In the genomic region with DNA sequence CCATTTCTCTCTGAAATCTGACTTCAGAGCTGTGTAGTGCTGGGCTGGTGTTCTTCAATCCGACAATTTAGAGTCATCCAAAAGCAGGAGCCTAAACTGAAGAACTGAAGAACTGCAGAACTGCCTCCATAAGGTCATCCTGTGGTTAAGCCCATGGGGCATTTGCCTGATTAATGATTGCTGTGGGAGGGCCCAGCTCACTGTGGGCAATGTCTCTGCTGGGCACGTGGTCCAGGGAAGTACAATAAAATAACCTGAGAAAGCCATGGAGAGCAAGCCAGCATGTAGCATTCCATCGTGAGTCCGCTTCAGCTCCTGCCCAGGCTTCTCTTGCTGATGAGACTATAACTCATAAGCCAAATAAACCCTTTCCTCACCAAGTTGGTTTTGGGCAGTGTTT, we compare ENCODE assay signal across 24 mouse cellular contexts.
DNase-seq lines count a peak whose midpoint lies in the region; ATAC-seq and TF ChIP-seq lines count a peak whose summit lies in the region.
"Had no signal": no experiment of that assay in that cellular context is flagged by ENCODE, and none has a peak within 500 bp of the region (broad histone marks: within the 10 kb centered on the region; RNA-seq: fewer than 3 reads in every experiment).

No protein-coding gene starts in this region.

- H3K27me3 ChIP-seq in lung, embryonic 15.5 days = no peaks in the 10 kb centered on the region
- H3K27me3 ChIP-seq: embryonic facial prominence, embryonic 12.5 days; heart, embryonic 15.5 days; limb, embryonic 13.5 days; liver, embryonic 15.5 days had no signal

- no peak overlapping the region for H3K4me2 ChIP-seq in lung, embryonic 15.5 days
- H3K4me2 ChIP-seq: embryonic facial prominence, embryonic 12.5 days; heart, embryonic 15.5 days; hindbrain, embryonic 14.5 days; limb, embryonic 13.5 days; liver, embryonic 15.5 days had no signal

- no peak for ATAC-seq in lung, embryonic 15.5 days (ENCODE audit: borderline replicate concordance, extremely low read depth, low FRiP score, low TSS enrichment)
- ATAC-seq: CD4-positive, CD25-positive, alpha-beta regulatory T cell, adult 4 months; forebrain, postnatal 0 days; inflammation-experienced regulatory T-cells, adult 6 months had no signal

- intact Hi-C loops in gastrocnemius, adult 2 months (cut with DNase I) = no loop called here
- intact Hi-C loops in gastrocnemius, postnatal 36 days (cut with DNase I) = no loop called here

- no peak for DNase-seq in gastrocnemius, adult 2 months
- DNase-seq in gastrocnemius, postnatal 36 days = no peak
- no peak for DNase-seq in lung, postnatal 10 days
- DNase-seq in kidney, adult 9 months = peak; percentile 76
- DNase-seq in kidney, postnatal 25 days = peak; percentile 59 to 74
- no peak for DNase-seq in layer of hippocampus, adult 18-20 months (ENCODE audit: low spot score in 2 of 2)
- DNase-seq in urinary bladder, postnatal 25 days (ENCODE audit: low spot score) = no peak
- DNase-seq: cerebellum, adult 18-20 months; cerebellum, postnatal 25 days; forebrain, postnatal 0 days; gastrocnemius, postnatal 25 days; heart, postnatal 4 days; midbrain, embryonic 14.5 days; right cerebral cortex, postnatal 14 days; spleen, adult 18-20 months; thymus, postnatal 14 days had no signal

- H3K9me3 ChIP-seq in lung, embryonic 15.5 days = no peaks in the 10 kb centered on the region
- H3K9me3 ChIP-seq: embryonic facial prominence, embryonic 12.5 days; heart, embryonic 15.5 days; limb, embryonic 13.5 days; liver, embryonic 15.5 days had no signal

- H3K27ac ChIP-seq in gastrocnemius, adult 2 months = peak overlapping the region; percentile 28; the same call in 1 of the 2 replicates
- peak overlapping the region; percentile 59; the same call in 1 of the 2 replicates for H3K27ac ChIP-seq in lung, embryonic 15.5 days
- H3K27ac ChIP-seq: embryonic facial prominence, embryonic 12.5 days; heart, embryonic 15.5 days; hindbrain, embryonic 14.5 days; limb, embryonic 13.5 days; liver, embryonic 15.5 days had no signal

- H3K9ac ChIP-seq in lung, embryonic 15.5 days = no peak overlapping the region
- H3K9ac ChIP-seq: embryonic facial prominence, embryonic 12.5 days; forebrain, postnatal 0 days; heart, embryonic 15.5 days; hindbrain, embryonic 14.5 days; limb, embryonic 13.5 days; liver, embryonic 15.5 days had no signal

- peaks cover 6% of the 10 kb centered on the region; the same call in 1 of the 2 replicates for H3K4me1 ChIP-seq in lung, embryonic 15.5 days
- H3K4me1 ChIP-seq: embryonic facial prominence, embryonic 12.5 days; limb, embryonic 13.5 days; liver, embryonic 15.5 days had no signal

- no peaks in the 10 kb centered on the region for H3K36me3 ChIP-seq in lung, embryonic 15.5 days
- H3K36me3 ChIP-seq: embryonic facial prominence, embryonic 12.5 days; heart, embryonic 15.5 days; limb, embryonic 13.5 days; liver, embryonic 15.5 days had no signal

- no peak for TF ChIP-seq CTCF in gastrocnemius, adult 2 months (IDR thresholded peaks at IDR 0.05)

- H3K4me3 ChIP-seq in gastrocnemius, adult 2 months = no peak overlapping the region
- no peak overlapping the region for H3K4me3 ChIP-seq in lung, embryonic 15.5 days
- H3K4me3 ChIP-seq: embryonic facial prominence, embryonic 12.5 days; heart, embryonic 15.5 days; limb, embryonic 13.5 days; liver, embryonic 15.5 days had no signal

- WGBS in lung, embryonic 15.5 days = 71% methylated on average over 4 of the region's 4 CpGs

Comparison
In these comparisons a context has a peak if more than half of its experiments do, and no peak if none do; other contexts are left out.
1. DNase-seq: peak in kidney, adult 9 months (single experiment) and kidney, postnatal 25 days (2 of 2); none in gastrocnemius, adult 2 months (single experiment), gastrocnemius, postnatal 36 days (0 of 2), lung, postnatal 10 days (single experiment), layer of hippocampus, adult 18-20 months (0 of 2) and urinary bladder, postnatal 25 days (single experiment).